Mouse (Mus musculus) lung, embryonic 15.5 days (tissue): ENCODE measurements at regions not wholly inside any gene's neighbourhood (a gene's known extent, or its start where the extent isn't known, plus 50 kb on each side); places are given as distances from the start of the nearest gene placed in this dataset.

Source experiments
- ATAC-seq: fragments of 200-750 bp; cut with Nextera tagmentation; 2 replicates; pipeline ENCODE4 v1.8.0; 2017; ENCODE audit warnings: moderate number of reproducible peaks, borderline replicate concordance; ENCODE audit not compliant: low FRiP score, low TSS enrichment; ENCODE audit errors: extremely low read depth
- H3K27ac ChIP-seq: fragments of 300-500 bp; sonication (generic); 2 replicates; pipeline ENCODE4 v1.5.1; 2015; ENCODE audit warnings: moderate library complexity, mild to moderate bottlenecking, inconsistent platforms
- H3K27me3 ChIP-seq: fragments of 300-500 bp; sonication (generic); 2 replicates; pipeline ENCODE4 v1.6.1; 2015; ENCODE audit warnings: inconsistent platforms
- H3K36me3 ChIP-seq: fragments of 300-500 bp; sonication (generic); 2 replicates; pipeline ENCODE4 v1.6.1; 2015; ENCODE audit warnings: inconsistent platforms
- H3K4me1 ChIP-seq: fragments of 300-500 bp; sonication (generic); 2 replicates; pipeline ENCODE4 v1.6.1; 2015; ENCODE audit warnings: inconsistent platforms
- H3K4me2 ChIP-seq: fragments of 300-500 bp; sonication (generic); 2 replicates; pipeline ENCODE4 v1.6.1; 2015; ENCODE audit warnings: inconsistent platforms, mild to moderate bottlenecking, moderate library complexity
- H3K4me3 ChIP-seq: fragments of 300-500 bp; sonication (generic); 2 replicates; pipeline ENCODE4 v1.5.1; 2015; ENCODE audit warnings: mild to moderate bottlenecking, inconsistent platforms
- H3K9ac ChIP-seq: fragments of 300-500 bp; sonication (generic); 2 replicates; pipeline ENCODE4 v1.6.1; 2015; ENCODE audit warnings: inconsistent platforms
- H3K9me3 ChIP-seq: fragments of 300-500 bp; sonication (generic); 2 replicates; pipeline ENCODE4 v1.6.1; 2016; ENCODE audit warnings: inconsistent platforms
- WGBS: fragments of 180-500 bp; shearing (Covaris S2); methylation state at CpG from one replicate; pipeline ENCODE4 v1.1.7; 2015; 5-methylcytosine and 5-hydroxymethylcytosine counted together

- WGBS, result 47% methylated on average over 6 of the region's 6 CpGs
These were observed 150.9 kb upstream of the Rbms1 start for GRCm38 (mm10) chr2:61113916-61114315.

GRCm38 (mm10) chr2:61110591-61110990 lies 147.6 kb upstream of the Rbms1 start:
- Histone ChIP-seq H3K4me2 (no peak overlapping the region), H3K27ac (no peak overlapping the region), H3K36me3 (no peaks in the 10 kb centered on the region), H3K4me3 (no peak overlapping the region), H3K4me1 (peaks cover 18% of the 10 kb centered on the region), H3K27me3 (no peaks in the 10 kb centered on the region), H3K9ac (no peak overlapping the region), H3K9me3 (no peaks in the 10 kb centered on the region)
- WGBS, result 37% methylated on average over 9 of the region's 9 CpGs
- ATAC-seq, result no peak

More at GRCm38 (mm10) chr2:61113916-61114315, 150.9 kb upstream of the Rbms1 start:
- no peak overlapping the region for H3K9ac ChIP-seq
- H3K36me3 ChIP-seq, result no peaks in the 10 kb centered on the region
- no peak overlapping the region for H3K4me3 ChIP-seq
- peaks cover 18% of the 10 kb centered on the region for H3K4me1 ChIP-seq
- peak; percentile 73; the same call in 1 of the 2 replicates for ATAC-seq
- H3K27ac ChIP-seq, result peak overlapping the region; percentile 57
- H3K4me2 ChIP-seq, result no peak overlapping the region
- no peaks in the 10 kb centered on the region for H3K27me3 ChIP-seq
- no peaks in the 10 kb centered on the region for H3K9me3 ChIP-seq

- peaks cover 15% of the 10 kb centered on the region for H3K4me1 ChIP-seq
- no peak overlapping the region for H3K9ac ChIP-seq
- no peaks in the 10 kb centered on the region for H3K9me3 ChIP-seq
- no peak overlapping the region for H3K4me2 ChIP-seq
- ATAC-seq, result no peak
- no peak overlapping the region for H3K27ac ChIP-seq
- WGBS, result 50% methylated on average over 3 of the region's 3 CpGs
- no peaks in the 10 kb centered on the region for H3K36me3 ChIP-seq
- H3K27me3 ChIP-seq, result no peaks in the 10 kb centered on the region
- H3K4me3 ChIP-seq, result no peak overlapping the region
These were observed 146.6 kb upstream of the Rbms1 start for GRCm38 (mm10) chr2:61109564-61109963.

GRCm38 (mm10) chr2:61105169-61105568 lies 142.2 kb upstream of the Rbms1 start:
- Histone ChIP-seq H3K27ac (no peak overlapping the region), H3K9me3 (no peaks in the 10 kb centered on the region), H3K27me3 (no peaks in the 10 kb centered on the region), H3K4me1 (no peaks in the 10 kb centered on the region), H3K4me3 (no peak overlapping the region), H3K4me2 (no peak overlapping the region), H3K9ac (no peak overlapping the region), H3K36me3 (no peaks in the 10 kb centered on the region)
- 76% methylated on average over 6 of the region's 6 CpGs for WGBS
- ATAC-seq, result no peak

- H3K4me3 ChIP-seq, result no peak overlapping the region
- H3K36me3 ChIP-seq, result no peaks in the 10 kb centered on the region
- no peaks in the 10 kb centered on the region for H3K4me1 ChIP-seq
- ATAC-seq, result peak; percentile 89
- no peaks in the 10 kb centered on the region for H3K27me3 ChIP-seq
- no peak overlapping the region for H3K4me2 ChIP-seq
- 45% methylated on average over 4 of the region's 4 CpGs for WGBS
- no peaks in the 10 kb centered on the region for H3K9me3 ChIP-seq
- H3K9ac ChIP-seq, result no peak overlapping the region
- no peak overlapping the region for H3K27ac ChIP-seq
These were observed 137.9 kb upstream of the Rbms1 start for GRCm38 (mm10) chr2:61100854-61101253.

- ATAC-seq, result no peak
- H3K4me3 ChIP-seq, result no peak overlapping the region
- H3K9ac ChIP-seq, result no peak overlapping the region
- no peaks in the 10 kb centered on the region for H3K9me3 ChIP-seq
- peaks cover 3% of the 10 kb centered on the region; the same call in 1 of the 2 replicates for H3K4me1 ChIP-seq
- no peak overlapping the region for H3K27ac ChIP-seq
- no peaks in the 10 kb centered on the region for H3K36me3 ChIP-seq
- H3K27me3 ChIP-seq, result no peaks in the 10 kb centered on the region
- no peak overlapping the region for H3K4me2 ChIP-seq
These were observed 125.5 kb upstream of the Rbms1 start for GRCm38 (mm10) chr2:61088501-61088900.

GRCm38 (mm10) chr2:61084835-61085234 lies 121.8 kb upstream of the Rbms1 start:
- Histone ChIP-seq H3K9ac (no peak overlapping the region), H3K9me3 (no peaks in the 10 kb centered on the region), H3K4me1 (peaks cover 3% of the 10 kb centered on the region; the same call in 1 of the 2 replicates), H3K4me2 (no peak overlapping the region), H3K4me3 (no peak overlapping the region), H3K27me3 (no peaks in the 10 kb centered on the region), H3K27ac (no peak overlapping the region), H3K36me3 (no peaks in the 10 kb centered on the region)
- ATAC-seq, result no peak
- 65% methylated on average over 3 of the region's 3 CpGs for WGBS

- Histone ChIP-seq H3K9ac (no peak overlapping the region), H3K36me3 (no peaks in the 10 kb centered on the region), H3K27me3 (no peaks in the 10 kb centered on the region), H3K9me3 (no peaks in the 10 kb centered on the region), H3K4me1 (peaks cover 3% of the 10 kb centered on the region; the same call in 1 of the 2 replicates), H3K27ac (no peak overlapping the region), H3K4me2 (no peak overlapping the region), H3K4me3 (no peak overlapping the region)
- 76% methylated on average over 1 of the region's 1 CpGs for WGBS
- no peak for ATAC-seq
These were observed 120.1 kb upstream of the Rbms1 start for GRCm38 (mm10) chr2:61083100-61083499.

GRCm38 (mm10) chr2:61082640-61083039 lies 119.6 kb upstream of the Rbms1 start:
- H3K27ac ChIP-seq, result no peak overlapping the region
- no peak overlapping the region for H3K9ac ChIP-seq
- ATAC-seq, result no peak

GRCm38 (mm10) chr2:61080006-61080405 lies 117.0 kb upstream of the Rbms1 start:
- Histone ChIP-seq H3K27me3 (no peaks in the 10 kb centered on the region), H3K27ac (no peak overlapping the region), H3K36me3 (no peaks in the 10 kb centered on the region), H3K4me3 (no peak overlapping the region), H3K4me2 (no peak overlapping the region), H3K9ac (no peak overlapping the region), H3K4me1 (no peaks in the 10 kb centered on the region), H3K9me3 (no peaks in the 10 kb centered on the region)
- WGBS, result 30% methylated on average over 4 of the region's 4 CpGs
- no peak for ATAC-seq

More at GRCm38 (mm10) chr2:61082640-61083039, 119.6 kb upstream of the Rbms1 start:
- Histone ChIP-seq H3K36me3 (no peaks in the 10 kb centered on the region), H3K9me3 (no peaks in the 10 kb centered on the region), H3K4me3 (no peak overlapping the region), H3K27me3 (no peaks in the 10 kb centered on the region), H3K4me2 (no peak overlapping the region), H3K4me1 (peaks cover 3% of the 10 kb centered on the region; the same call in 1 of the 2 replicates)

GRCm38 (mm10) chr2:61071025-61071424 lies 108.0 kb upstream of the Rbms1 start:
- H3K4me2 ChIP-seq, result no peak overlapping the region
- ATAC-seq, result no peak
- no peaks in the 10 kb centered on the region for H3K9me3 ChIP-seq
- no peak overlapping the region for H3K9ac ChIP-seq
- H3K27ac ChIP-seq, result no peak overlapping the region
- no peaks in the 10 kb centered on the region for H3K36me3 ChIP-seq
- peaks cover 8% of the 10 kb centered on the region; the same call in 1 of the 2 replicates for H3K4me1 ChIP-seq
- no peaks in the 10 kb centered on the region for H3K27me3 ChIP-seq
- WGBS, result 20% methylated on average over 3 of the region's 3 CpGs
- no peak overlapping the region for H3K4me3 ChIP-seq

GRCm38 (mm10) chr2:61067877-61068276 lies 104.9 kb upstream of the Rbms1 start:
- ATAC-seq, result no peak
- 89% methylated on average over 2 of the region's 2 CpGs for WGBS
- no peak overlapping the region for H3K27ac ChIP-seq
- no peaks in the 10 kb centered on the region for H3K9me3 ChIP-seq
- no peak overlapping the region for H3K4me3 ChIP-seq
- no peak overlapping the region for H3K4me2 ChIP-seq
- no peaks in the 10 kb centered on the region for H3K27me3 ChIP-seq
- peaks cover 8% of the 10 kb centered on the region; the same call in 1 of the 2 replicates for H3K4me1 ChIP-seq
- H3K36me3 ChIP-seq, result no peaks in the 10 kb centered on the region
- H3K9ac ChIP-seq, result no peak overlapping the region

GRCm38 (mm10) chr2:61062125-61062524 lies 99.1 kb upstream of the Rbms1 start:
- Histone ChIP-seq H3K27me3 (no peaks in the 10 kb centered on the region), H3K4me3 (no peak overlapping the region), H3K4me1 (peaks cover 24% of the 10 kb centered on the region), H3K9me3 (no peaks in the 10 kb centered on the region), H3K4me2 (no peak overlapping the region), H3K9ac (no peak overlapping the region), H3K36me3 (no peaks in the 10 kb centered on the region), H3K27ac (no peak overlapping the region)
- ATAC-seq, result peak; percentile 57; the same call in 1 of the 2 replicates
- 46% methylated on average over 2 of the region's 2 CpGs for WGBS
